Mouse (Mus musculus): Measurements from ENCODE around the gene Abcc2.

DNA sequence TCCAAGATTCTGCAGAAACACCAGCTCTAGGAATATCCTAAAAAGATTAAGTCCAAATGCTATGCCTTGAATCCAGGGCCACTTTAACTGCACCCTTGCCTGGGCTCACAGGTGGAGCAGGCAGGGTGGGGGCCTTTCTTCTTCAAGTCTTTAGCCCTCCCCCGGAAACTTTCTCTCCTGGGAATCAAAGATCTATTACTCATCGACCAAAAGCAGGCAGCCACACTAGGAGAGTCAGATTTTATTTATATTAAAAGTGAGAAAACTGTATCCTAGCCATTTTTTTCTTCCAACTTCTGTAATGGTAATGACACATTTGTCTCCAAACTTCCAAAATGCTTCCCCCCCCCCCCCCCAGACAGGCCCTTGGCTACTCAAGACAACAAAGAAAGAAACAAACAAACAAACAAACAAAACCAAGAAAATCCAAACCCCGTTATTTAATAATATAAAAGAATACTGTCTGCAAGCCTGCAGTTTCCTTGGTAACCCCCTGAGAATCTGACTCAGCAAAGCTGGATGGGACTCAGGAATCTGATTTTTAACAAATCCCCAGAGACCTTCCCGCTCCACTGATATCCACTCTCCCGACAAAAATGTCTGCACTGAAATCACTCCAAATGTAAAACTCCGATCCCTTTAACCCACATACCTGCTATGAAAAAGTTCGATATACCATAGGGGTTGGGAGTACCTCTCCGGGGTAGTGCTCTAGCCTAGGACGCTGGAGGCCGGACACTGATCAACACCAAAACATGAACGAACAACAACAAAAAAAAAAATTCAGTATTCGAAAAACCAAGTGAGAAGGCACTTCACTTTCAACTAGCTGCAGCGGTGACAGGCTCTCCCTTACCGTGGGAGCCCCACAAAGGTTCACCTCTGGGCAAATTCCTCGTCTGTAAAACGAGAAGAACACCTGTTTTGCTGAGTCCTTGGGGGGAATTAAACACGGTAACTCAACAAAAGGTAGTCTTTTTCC is 96.4 kb downstream of the Abcc2 start:
- TF ChIP-seq CTCF (IDR thresholded peaks at IDR 0.05; ENCODE audit: low read depth) (no peak), EP300 (IDR thresholded peaks at IDR 0.05; ENCODE audit: low read depth) (no peak)

Measured in liver, embryonic 14.5 days (tissue).